8 mouse cellular contexts compared by ENCODE assay signal in genomic region chr4:155963106-155963505, GRCm38 (mm10). TPM values are rescaled to one million over a fixed set of nuclear protein-coding genes. Genes with fewer than 3 reads are reported as not detected.
DNase-seq lines count a peak whose midpoint lies in the region; ATAC-seq and TF ChIP-seq lines count a peak whose summit lies in the region.

No protein-coding gene starts in this region.

- H3K27ac ChIP-seq in midbrain, embryonic 10.5 days (replicated peaks), result peak overlapping the region; percentile 83; the same call in 1 of the 2 replicates
- no peak overlapping the region for H3K27ac ChIP-seq in midbrain, embryonic 16.5 days (ENCODE audit: low read length)
- no peak overlapping the region for H3K27ac ChIP-seq in forebrain, postnatal 0 days (ENCODE audit: low read depth, low read length)
- H3K27ac ChIP-seq in limb, embryonic 10.5 days, result peak overlapping the region; percentile 11; the same call in 1 of the 2 replicates
- H3K27ac ChIP-seq in stomach, postnatal 0 days (replicated peaks), result no peak overlapping the region

- H3K36me3 ChIP-seq in midbrain, embryonic 10.5 days, result peaks cover 51% of the 10 kb centered on the region
- peaks cover 8% of the 10 kb centered on the region for H3K36me3 ChIP-seq in midbrain, embryonic 16.5 days (ENCODE audit: control insufficient read depth, insufficient read depth, low read length)
- peaks cover 38% of the 10 kb centered on the region for H3K36me3 ChIP-seq in forebrain, postnatal 0 days (ENCODE audit: insufficient read depth)
- peaks cover 46% of the 10 kb centered on the region for H3K36me3 ChIP-seq in limb, embryonic 10.5 days
- peaks cover 6% of the 10 kb centered on the region for H3K36me3 ChIP-seq in stomach, postnatal 0 days (ENCODE audit: control insufficient read depth, insufficient read depth, low read length)

- H3K27me3 ChIP-seq in midbrain, embryonic 10.5 days (ENCODE audit: low read depth, poor library complexity, severe bottlenecking), result no peaks in the 10 kb centered on the region
- no peaks in the 10 kb centered on the region for H3K27me3 ChIP-seq in midbrain, embryonic 16.5 days (ENCODE audit: control insufficient read depth, insufficient read depth, low read depth, low read length)
- no peaks in the 10 kb centered on the region for H3K27me3 ChIP-seq in forebrain, postnatal 0 days (ENCODE audit: insufficient read depth, low read length)
- H3K27me3 ChIP-seq in limb, embryonic 10.5 days (ENCODE audit: low read depth, poor library complexity, severe bottlenecking), result no peaks in the 10 kb centered on the region
- no peaks in the 10 kb centered on the region for H3K27me3 ChIP-seq in stomach, postnatal 0 days (ENCODE audit: control insufficient read depth, insufficient read depth, low read length)

- H3K4me1 ChIP-seq in midbrain, embryonic 10.5 days, result peaks cover 26% of the 10 kb centered on the region
- H3K4me1 ChIP-seq in midbrain, embryonic 16.5 days (ENCODE audit: control insufficient read depth, insufficient read depth, low read length), result peaks cover 7% of the 10 kb centered on the region; the same call in 1 of the 2 replicates
- H3K4me1 ChIP-seq in forebrain, postnatal 0 days (ENCODE audit: insufficient read depth), result no peaks in the 10 kb centered on the region
- H3K4me1 ChIP-seq in limb, embryonic 10.5 days, result peaks cover 18% of the 10 kb centered on the region
- H3K4me1 ChIP-seq in stomach, postnatal 0 days (replicated peaks; ENCODE audit: control insufficient read depth, insufficient read depth), result 0 out of 2 replicates have a peak, but pooled peaks cover 4% of the 10 kb centered on the region

- H3K4me3 ChIP-seq in midbrain, embryonic 10.5 days, result peak overlapping the region; percentile 65
- no peak overlapping the region for H3K4me3 ChIP-seq in midbrain, embryonic 16.5 days (ENCODE audit: low read depth, low read length)
- no peak overlapping the region for H3K4me3 ChIP-seq in forebrain, postnatal 0 days (ENCODE audit: low read depth, low read length)
- peak overlapping the region; percentile 66 for H3K4me3 ChIP-seq in limb, embryonic 10.5 days
- H3K4me3 ChIP-seq in stomach, postnatal 0 days (ENCODE audit: low read depth, low read length), result peak overlapping the region; percentile 66

- H3K9ac ChIP-seq in midbrain, embryonic 16.5 days (ENCODE audit: low read depth, low read length), result no peak overlapping the region
- 0 out of 2 replicates have a peak overlapping the region, but pooled peaks have one; percentile 41 for H3K9ac ChIP-seq in forebrain, postnatal 0 days
- peak overlapping the region; percentile 79 for H3K9ac ChIP-seq in stomach, postnatal 0 days (ENCODE audit: low read length)

- no peaks in the 10 kb centered on the region for H3K9me3 ChIP-seq in midbrain, embryonic 10.5 days (replicated peaks)
- no peaks in the 10 kb centered on the region for H3K9me3 ChIP-seq in midbrain, embryonic 16.5 days (replicated peaks; ENCODE audit: control insufficient read depth, low read length, poor library complexity, severe bottlenecking)
- no peaks in the 10 kb centered on the region for H3K9me3 ChIP-seq in forebrain, postnatal 0 days (ENCODE audit: low read length)
- no peaks in the 10 kb centered on the region for H3K9me3 ChIP-seq in limb, embryonic 10.5 days (replicated peaks)
- no peaks in the 10 kb centered on the region for H3K9me3 ChIP-seq in stomach, postnatal 0 days (ENCODE audit: control insufficient read depth, low read length)

- no peak overlapping the region; the same call in 1 of the 2 replicates for H3K4me2 ChIP-seq in midbrain, embryonic 16.5 days (ENCODE audit: low read length)
- peak overlapping the region; percentile 58 for H3K4me2 ChIP-seq in forebrain, postnatal 0 days (ENCODE audit: low read depth)
- H3K4me2 ChIP-seq in stomach, postnatal 0 days (replicated peaks; ENCODE audit: low read depth), result peak overlapping the region; percentile 96

- no peak for TF ChIP-seq EP300 in stomach, postnatal 0 days (optimal IDR thresholded peaks at IDR 0.05)

- DNase-seq in midbrain, embryonic 10.5 days (ENCODE audit: low spot score), result no peak
- DNase-seq in forebrain, postnatal 0 days, result no peak
- no peak for DNase-seq in limb, embryonic 10.5 days (ENCODE audit: low spot score)
- DNase-seq in stomach, postnatal 0 days (ENCODE audit: low spot score), result no peak
- DNase-seq in spleen, adult 18-20 months, result no peak
- DNase-seq in MN1 (ENCODE audit: low spot score), result no peak
- no peak for DNase-seq in adrenal gland, adult 2 months

- ATAC-seq in midbrain, embryonic 16.5 days, result no peak
- ATAC-seq in forebrain, postnatal 0 days, result no peak
- no peak for ATAC-seq in stomach, postnatal 0 days (ENCODE audit: low FRiP score, low TSS enrichment)

- 50% methylated on average over 7 of the region's 7 CpGs for WGBS in midbrain, embryonic 10.5 days
- 43% methylated on average over 7 of the region's 7 CpGs for WGBS in midbrain, embryonic 16.5 days
- 52% methylated on average over 7 of the region's 7 CpGs for WGBS in forebrain, postnatal 0 days
- 48% methylated on average over 7 of the region's 7 CpGs for WGBS in limb, embryonic 10.5 days
- WGBS in stomach, postnatal 0 days, result 58% methylated on average over 7 of the region's 7 CpGs

- TF ChIP-seq CTCF in forebrain, postnatal 0 days (IDR thresholded peaks at IDR 0.05; ENCODE audit: low read depth), result no peak
- no peak for TF ChIP-seq CTCF in stomach, postnatal 0 days (IDR thresholded peaks at IDR 0.05; ENCODE audit: low read depth)

RNA-seq across cellular contexts. Expression of gene C1qtnf12, which starts 1.0 kb away (rescaled TPM):
- 18.9 and 23.8 TPM in 2 replicates for polyA plus RNA-seq in midbrain, embryonic 10.5 days (2016; fragmentation: Nextera tagmentation; extraction: Ambion mirVana)
- 6.6 and 7.8 TPM in 2 replicates for polyA plus RNA-seq in midbrain, embryonic 16.5 days (2015; fragmentation: Nextera tagmentation; extraction: Ambion mirVana)
- 12.8 and 13.9 TPM in 2 replicates for total RNA-seq in forebrain, postnatal 0 days (2014; rRNA removed)
- polyA plus RNA-seq in forebrain, postnatal 0 days (2015; fragmentation: Nextera tagmentation; extraction: Ambion mirVana), result 10.3 and 11.1 TPM in 2 replicates
- 23.4 and 24.5 TPM in 2 replicates for polyA plus RNA-seq in limb, embryonic 10.5 days (2016; fragmentation: Nextera tagmentation; extraction: Ambion mirVana)
- 48.5 and 59.1 TPM in 2 replicates for polyA plus RNA-seq in stomach, postnatal 0 days (2015; fragmentation: Nextera tagmentation; extraction: Ambion mirVana)
- total RNA-seq in adrenal gland, adult 2 months (2021), result 10 to 100 TPM; 66.8 to 70.1 TPM
- polyA plus RNA-seq in adrenal gland, adult 2 months (2012; rRNA removed), result 100 and 128 TPM in 2 replicates

RNA-seq across cellular contexts. Expression of gene Ube2j2, which starts 19.5 kb away (rescaled TPM):
- polyA plus RNA-seq in midbrain, embryonic 10.5 days (2016; fragmentation: Nextera tagmentation; extraction: Ambion mirVana), result 152 and 161 TPM in 2 replicates
- polyA plus RNA-seq in midbrain, embryonic 16.5 days (2015; fragmentation: Nextera tagmentation; extraction: Ambion mirVana), result 109 and 110 TPM in 2 replicates
- total RNA-seq in forebrain, postnatal 0 days (2014; rRNA removed), result 80.3 and 84.7 TPM in 2 replicates
- polyA plus RNA-seq in forebrain, postnatal 0 days (2015; fragmentation: Nextera tagmentation; extraction: Ambion mirVana), result 138 and 163 TPM in 2 replicates
- 163 and 168 TPM in 2 replicates for polyA plus RNA-seq in limb, embryonic 10.5 days (2016; fragmentation: Nextera tagmentation; extraction: Ambion mirVana)
- polyA plus RNA-seq in stomach, postnatal 0 days (2015; fragmentation: Nextera tagmentation; extraction: Ambion mirVana), result 72.8 and 75.5 TPM in 2 replicates
- 10 to 100 TPM; 64.1 to 94.4 TPM for total RNA-seq in adrenal gland, adult 2 months (2021)
- 93.2 and 95.5 TPM in 2 replicates for polyA plus RNA-seq in adrenal gland, adult 2 months (2012; rRNA removed)

RNA-seq across cellular contexts. Expression of gene B3galt6, which starts 29.3 kb away (rescaled TPM):
- polyA plus RNA-seq in midbrain, embryonic 10.5 days (2016; fragmentation: Nextera tagmentation; extraction: Ambion mirVana), result 14.0 and 15.3 TPM in 2 replicates
- 37.8 and 41.0 TPM in 2 replicates for polyA plus RNA-seq in midbrain, embryonic 16.5 days (2015; fragmentation: Nextera tagmentation; extraction: Ambion mirVana)
- 39.5 and 43.9 TPM in 2 replicates for total RNA-seq in forebrain, postnatal 0 days (2014; rRNA removed)
- polyA plus RNA-seq in forebrain, postnatal 0 days (2015; fragmentation: Nextera tagmentation; extraction: Ambion mirVana), result 19.4 and 28.6 TPM in 2 replicates
- 13.3 and 14.8 TPM in 2 replicates for polyA plus RNA-seq in limb, embryonic 10.5 days (2016; fragmentation: Nextera tagmentation; extraction: Ambion mirVana)
- 9.0 and 9.4 TPM in 2 replicates for polyA plus RNA-seq in stomach, postnatal 0 days (2015; fragmentation: Nextera tagmentation; extraction: Ambion mirVana)
- total RNA-seq in adrenal gland, adult 2 months (2021), result 1 to 10 TPM; 5.1 to 8.5 TPM
- polyA plus RNA-seq in adrenal gland, adult 2 months (2012; rRNA removed), result 14.7 and 18.3 TPM in 2 replicates

RNA-seq across cellular contexts. Expression of gene Sdf4, which starts 29.6 kb away (rescaled TPM):
- polyA plus RNA-seq in midbrain, embryonic 10.5 days (2016; fragmentation: Nextera tagmentation; extraction: Ambion mirVana), result 131 and 138 TPM in 2 replicates
- polyA plus RNA-seq in midbrain, embryonic 16.5 days (2015; fragmentation: Nextera tagmentation; extraction: Ambion mirVana), result 112 and 114 TPM in 2 replicates
- 123 and 126 TPM in 2 replicates for total RNA-seq in forebrain, postnatal 0 days (2014; rRNA removed)
- 115 and 117 TPM in 2 replicates for polyA plus RNA-seq in forebrain, postnatal 0 days (2015; fragmentation: Nextera tagmentation; extraction: Ambion mirVana)
- 143 and 149 TPM in 2 replicates for polyA plus RNA-seq in limb, embryonic 10.5 days (2016; fragmentation: Nextera tagmentation; extraction: Ambion mirVana)
- 129 and 137 TPM in 2 replicates for polyA plus RNA-seq in stomach, postnatal 0 days (2015; fragmentation: Nextera tagmentation; extraction: Ambion mirVana)
- total RNA-seq in adrenal gland, adult 2 months (2021), result 100 to 1,000 TPM; 260 to 282 TPM
- 47.5 and 50.7 TPM in 2 replicates for polyA plus RNA-seq in adrenal gland, adult 2 months (2012; rRNA removed)

RNA-seq across cellular contexts. Expression of gene Tnfrsf4, which starts 50.5 kb away (rescaled TPM):
- polyA plus RNA-seq in midbrain, embryonic 10.5 days (2016; fragmentation: Nextera tagmentation; extraction: Ambion mirVana), result 0.42 and 0.88 TPM in 2 replicates
- polyA plus RNA-seq in midbrain, embryonic 16.5 days (2015; fragmentation: Nextera tagmentation; extraction: Ambion mirVana), result 0.91 TPM in 1 of 2 replicates, not detected in the other
- total RNA-seq in forebrain, postnatal 0 days (2014; rRNA removed), result 0.48 and 1.3 TPM in 2 replicates
- polyA plus RNA-seq in forebrain, postnatal 0 days (2015; fragmentation: Nextera tagmentation; extraction: Ambion mirVana), result 0.40 and 0.49 TPM in 2 replicates
- polyA plus RNA-seq in limb, embryonic 10.5 days (2016; fragmentation: Nextera tagmentation; extraction: Ambion mirVana), result 0.60 and 0.61 TPM in 2 replicates
- polyA plus RNA-seq in stomach, postnatal 0 days (2015; fragmentation: Nextera tagmentation; extraction: Ambion mirVana), result 0.21 and 0.48 TPM in 2 replicates
- total RNA-seq in adrenal gland, adult 2 months (2021), result 1 to 10 TPM in 1 of 2 experiments, under 1 TPM in 1; 0.61 to 1.2 TPM
- 4.4 and 5.0 TPM in 2 replicates for polyA plus RNA-seq in adrenal gland, adult 2 months (2012; rRNA removed)

Comparison
In these comparisons a context has a peak if more than half of its experiments do, and no peak if none do; other contexts are left out.
1. H3K27ac ChIP-seq: peak in midbrain, embryonic 10.5 days (single experiment) and limb, embryonic 10.5 days (single experiment); none in midbrain, embryonic 16.5 days (single experiment), forebrain, postnatal 0 days (single experiment) and stomach, postnatal 0 days (single experiment).
2. H3K4me3 ChIP-seq: peak in midbrain, embryonic 10.5 days (single experiment), limb, embryonic 10.5 days (single experiment) and stomach, postnatal 0 days (single experiment); none in midbrain, embryonic 16.5 days (single experiment) and forebrain, postnatal 0 days (single experiment).